Mouse (Mus musculus) kidney, adult 11 months (tissue): Measurements from ENCODE around the gene Gm3173.
"Not testable (repeated sequence)": the region's sequence is repeated elsewhere in the genome, so short reads cannot be mapped to it uniquely, and the experiment has no call there.

Experiments
- DNase-seq: peaks from one replicate; pipeline ENCODE4 v3.0.0; 2022

Gm3173 gene

GRCm38 (mm10) chr14:4430692-4431091 is at the start of gene Gm3173:
TSS of gene Gm3173 (plus strand) at chr14:4430992.
- DNase-seq, result not testable (repeated sequence)

DNA sequence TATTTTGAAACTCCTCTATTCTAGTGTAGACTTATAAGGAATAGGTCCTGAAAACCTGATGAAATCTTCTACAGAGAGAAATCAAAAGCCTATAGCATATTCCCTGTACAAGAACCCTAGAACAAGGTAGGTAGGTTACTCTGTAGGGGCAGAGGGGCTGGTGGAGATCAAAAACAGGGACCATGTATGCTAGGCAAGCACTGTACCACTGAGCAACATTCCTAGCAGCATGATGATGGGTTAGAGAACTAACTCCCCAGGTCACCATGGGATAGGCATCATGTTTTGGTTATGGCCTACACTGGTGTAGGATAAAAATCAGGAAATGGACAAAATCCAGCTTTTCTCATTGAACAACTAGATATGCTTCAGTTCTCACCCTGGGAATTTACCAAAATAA is 45.2 kb upstream of the Gm3173 start:
- DNase-seq, result not testable (repeated sequence)

- DNase-seq, result not testable (repeated sequence)
Observed at GRCm38 (mm10) chr14:4392841-4393530, 37.8 kb upstream of the Gm3173 start.

GRCm38 (mm10) chr14:4397226-4397625 is 33.6 kb upstream of the Gm3173 start, which contains the start of gene Gm3159:
TSS of gene Gm3159 (plus strand) at chr14:4397526.
- DNase-seq, result not testable (repeated sequence)

GRCm38 (mm10) chr14:4398624-4399023 is 32.2 kb upstream of the Gm3173 start:
- DNase-seq, result not testable (repeated sequence)

DNA sequence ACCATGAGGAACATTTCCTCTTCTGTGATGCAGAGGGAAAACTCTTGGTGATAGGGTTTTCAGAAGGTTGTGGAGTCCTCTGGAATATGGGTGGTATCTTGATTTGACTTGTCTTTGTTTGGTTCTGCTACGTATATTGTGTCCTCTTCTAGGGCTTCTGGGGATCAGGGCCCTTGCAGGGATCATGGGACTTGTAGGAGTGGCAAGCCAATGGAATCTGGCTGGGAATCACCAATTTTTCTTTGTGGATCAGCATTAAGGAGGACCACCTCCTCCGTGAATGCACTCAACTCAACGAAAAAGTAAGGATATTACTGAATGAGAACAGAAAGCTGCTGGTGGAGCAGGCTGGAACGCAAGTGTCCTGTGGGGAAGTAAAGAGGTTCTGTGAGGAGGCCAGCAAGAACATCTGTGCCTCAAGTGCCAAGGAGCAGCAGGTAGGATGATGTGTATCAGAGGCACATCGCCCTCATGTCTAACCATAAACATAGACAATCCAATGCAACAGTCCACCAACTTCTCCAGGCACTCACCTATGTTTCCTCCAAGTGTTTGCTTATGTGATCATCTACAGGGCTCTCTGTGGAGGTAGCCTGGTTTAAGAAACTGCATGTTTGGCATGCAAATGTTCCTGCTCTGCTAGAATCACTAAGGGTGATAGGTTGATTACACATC is 30.5 kb upstream of the Gm3173 start:
- DNase-seq, result not testable (repeated sequence)

DNA sequence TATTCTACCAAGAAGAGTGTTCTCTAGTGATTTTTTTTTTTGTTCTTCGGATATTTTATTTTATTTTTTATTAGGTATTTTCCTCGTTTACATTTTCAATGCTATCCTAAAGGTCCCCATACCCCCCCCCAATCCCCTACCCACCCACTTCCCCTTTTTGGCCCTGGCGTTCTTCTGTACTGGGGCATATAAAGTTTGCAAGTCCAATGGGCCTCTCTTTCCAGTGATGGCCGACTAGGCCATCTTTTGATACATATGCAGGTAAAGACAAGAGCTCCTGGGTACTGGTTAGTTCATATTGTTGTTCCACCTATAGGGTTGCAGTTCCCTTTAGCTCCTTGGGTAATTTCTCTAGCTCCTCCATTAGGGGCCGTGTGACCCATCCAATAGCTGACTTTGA is 29.5 kb upstream of the Gm3173 start:
- not testable (repeated sequence) for DNase-seq

DNA sequence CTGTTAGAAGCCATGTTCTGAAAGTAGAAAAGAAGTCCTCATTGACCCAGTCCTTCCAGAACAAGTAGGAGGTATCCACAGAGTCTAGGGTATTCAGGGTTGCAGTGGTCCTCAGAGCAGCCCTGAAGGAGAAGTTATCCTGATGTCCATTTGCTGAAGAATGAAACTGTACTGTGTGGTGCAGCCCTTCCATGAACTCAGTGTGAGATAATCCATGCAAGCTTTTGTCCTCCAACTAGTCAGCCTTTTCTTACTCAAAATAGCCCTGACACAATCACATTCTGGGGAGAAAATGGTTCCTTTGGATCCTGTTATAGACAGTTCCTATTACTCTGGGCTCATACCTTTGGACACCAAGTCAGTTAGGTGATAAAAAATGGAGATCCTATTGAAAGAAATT is 27.0 kb upstream of the Gm3173 start:
- not testable (repeated sequence) for DNase-seq

- not testable (repeated sequence) for DNase-seq
Observed at GRCm38 (mm10) chr14:4409939-4410338, 20.9 kb upstream of the Gm3173 start.

DNA sequence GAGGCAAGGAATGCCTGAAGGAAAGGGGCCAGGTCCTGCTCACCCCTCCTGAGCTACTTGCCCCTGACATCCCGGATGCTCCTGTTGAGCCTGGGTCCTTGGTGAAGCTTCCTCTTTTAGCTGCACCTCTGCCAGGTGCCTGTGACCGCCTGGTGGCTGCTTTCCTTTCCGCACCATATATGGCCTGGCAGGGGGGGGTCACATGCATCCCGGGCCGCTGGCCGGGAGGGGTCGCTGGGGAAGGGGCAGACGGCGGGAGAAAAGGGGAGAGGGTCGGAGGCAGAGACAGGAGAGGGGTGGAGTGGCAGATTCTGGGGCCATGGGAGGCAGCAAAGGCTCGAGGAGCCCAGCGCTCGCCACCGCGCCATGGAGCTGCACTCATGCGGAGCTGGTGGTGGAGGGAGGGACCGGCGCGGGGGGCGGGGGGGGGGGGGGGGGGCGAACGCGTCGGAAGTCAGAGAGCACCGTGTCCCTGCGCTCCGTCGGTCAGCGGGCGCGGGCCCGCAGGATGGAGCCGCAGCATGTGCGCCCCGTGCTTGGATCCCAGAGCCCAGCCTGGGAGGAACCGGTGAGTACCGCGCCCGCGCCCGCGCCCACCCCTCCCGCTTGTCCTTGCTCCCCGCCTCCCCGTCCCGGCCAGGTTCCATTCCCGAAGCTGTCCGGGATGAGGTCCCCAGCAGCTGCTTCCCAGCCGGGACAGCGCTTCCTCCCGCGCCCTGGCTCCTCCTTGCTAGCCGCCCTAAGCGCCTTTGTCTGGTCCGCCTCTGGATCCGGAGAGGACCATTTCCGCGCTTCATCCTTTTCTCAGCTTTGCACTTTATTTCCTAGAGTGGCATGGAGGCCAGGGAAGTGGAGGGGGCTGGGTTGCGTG is 15.6 kb upstream of the Gm3173 start, which contains the start of gene Gm3164:
Gm3164 (plus strand) TSS at position 484 of the 871 bp plus-strand sequence.
- peak; percentile 12 for DNase-seq

DNA sequence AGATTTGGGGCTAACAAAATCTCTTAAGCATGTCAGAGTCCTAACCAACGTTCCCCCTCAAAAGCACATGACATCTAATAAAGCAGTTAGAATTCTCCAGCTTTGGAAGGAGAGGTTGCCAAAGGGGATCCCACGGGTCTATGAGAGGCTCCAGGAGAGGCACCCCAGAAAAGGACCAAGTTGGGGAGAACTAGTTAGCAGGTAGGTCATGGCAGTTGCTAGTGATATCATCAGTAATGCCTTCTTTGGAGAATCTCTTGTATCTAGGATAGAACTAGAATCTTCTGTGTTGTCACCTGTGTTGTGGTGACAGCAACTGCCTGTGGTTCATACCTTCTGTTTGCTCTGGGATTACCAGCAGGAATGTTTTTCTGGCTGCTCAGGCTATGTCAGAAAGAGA is 50.7 kb downstream of the Gm3173 start, which contains the start of gene Gm3182:
Gm3182 (plus strand) TSS at position 301 of the 400 bp plus-strand sequence.
- DNase-seq, result not testable (repeated sequence)

DNA sequence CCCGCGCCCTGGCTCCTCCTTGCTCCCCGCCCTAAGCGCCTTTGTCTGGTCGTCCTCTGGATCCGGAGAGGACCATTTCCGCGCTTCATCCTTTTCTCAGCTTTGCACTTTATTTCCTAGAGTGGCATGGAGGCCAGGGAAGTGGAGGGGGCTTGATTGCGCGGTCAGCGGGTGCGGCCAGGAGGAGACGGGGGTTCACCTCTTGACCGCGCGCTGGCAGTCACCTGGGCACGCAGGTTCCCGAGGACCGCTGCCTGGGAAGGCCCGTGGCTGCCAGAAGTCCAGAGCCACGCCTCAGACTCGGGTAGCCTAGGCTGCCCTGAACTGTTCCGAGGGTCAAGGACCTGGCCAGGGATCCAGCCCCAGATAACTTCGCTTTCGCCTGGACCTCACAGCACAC is 68.6 kb downstream of the Gm3173 start:
- DNase-seq, result not testable (repeated sequence)

DNA sequence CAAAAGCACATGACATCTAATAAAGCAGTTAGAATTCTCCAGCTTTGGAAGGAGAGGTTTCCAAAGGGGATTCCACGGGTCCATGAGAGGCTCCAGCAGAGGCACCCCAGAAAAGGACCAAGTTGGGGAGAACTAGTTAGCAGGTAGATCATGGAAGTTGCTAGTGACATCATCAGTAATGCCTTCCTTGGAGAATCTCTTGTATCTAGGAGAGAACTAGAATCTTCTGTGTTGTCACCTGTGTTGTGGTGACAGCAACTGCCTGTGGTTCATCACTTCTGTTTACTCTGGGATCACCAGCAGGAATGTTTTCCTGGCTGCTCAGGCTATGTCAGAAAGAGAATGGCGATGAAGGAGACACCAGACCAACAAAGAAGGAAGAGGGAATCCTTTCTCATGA is 124.3 kb downstream of the Gm3173 start, which contains the start of gene Gm3047:
Gm3047 (plus strand) TSS at position 301 of the 400 bp plus-strand sequence.
- DNase-seq, result not testable (repeated sequence)
